Mouse (Mus musculus): ENCODE measurements around the gene Phf21b. TPM values are rescaled to one million over a fixed set of nuclear protein-coding genes. Genes with fewer than 3 reads are reported as not detected.
A peak's percentile ranks its signal among the peaks of the same experiment; 100 is the strongest.

Phf21b gene
- total and polyA plus RNA-seq, 2 experiments from 2014 or later: 2.7 to 20.0 TPM

DNA sequence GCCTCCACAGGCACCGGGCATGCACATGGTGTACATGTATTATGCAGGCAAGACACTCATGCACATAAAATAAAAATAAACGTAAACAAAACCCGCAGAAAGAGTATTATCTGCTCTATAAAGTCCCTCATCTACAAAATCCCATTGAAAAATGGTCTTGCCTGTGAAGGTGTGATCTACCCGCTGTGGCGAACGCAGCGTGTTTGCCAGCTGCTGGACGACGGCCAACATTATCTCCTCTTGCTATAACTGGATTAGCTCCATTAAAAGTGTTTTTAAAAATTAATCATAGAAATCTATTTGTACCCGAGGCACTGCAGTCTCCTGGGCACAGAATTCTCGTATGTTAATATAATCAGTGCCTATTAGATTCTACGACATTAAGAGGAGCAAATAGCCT is 32.2 kb upstream of the Phf21b start:
- WGBS: 50% methylated on average over 12 of the region's 12 CpGs

DNA sequence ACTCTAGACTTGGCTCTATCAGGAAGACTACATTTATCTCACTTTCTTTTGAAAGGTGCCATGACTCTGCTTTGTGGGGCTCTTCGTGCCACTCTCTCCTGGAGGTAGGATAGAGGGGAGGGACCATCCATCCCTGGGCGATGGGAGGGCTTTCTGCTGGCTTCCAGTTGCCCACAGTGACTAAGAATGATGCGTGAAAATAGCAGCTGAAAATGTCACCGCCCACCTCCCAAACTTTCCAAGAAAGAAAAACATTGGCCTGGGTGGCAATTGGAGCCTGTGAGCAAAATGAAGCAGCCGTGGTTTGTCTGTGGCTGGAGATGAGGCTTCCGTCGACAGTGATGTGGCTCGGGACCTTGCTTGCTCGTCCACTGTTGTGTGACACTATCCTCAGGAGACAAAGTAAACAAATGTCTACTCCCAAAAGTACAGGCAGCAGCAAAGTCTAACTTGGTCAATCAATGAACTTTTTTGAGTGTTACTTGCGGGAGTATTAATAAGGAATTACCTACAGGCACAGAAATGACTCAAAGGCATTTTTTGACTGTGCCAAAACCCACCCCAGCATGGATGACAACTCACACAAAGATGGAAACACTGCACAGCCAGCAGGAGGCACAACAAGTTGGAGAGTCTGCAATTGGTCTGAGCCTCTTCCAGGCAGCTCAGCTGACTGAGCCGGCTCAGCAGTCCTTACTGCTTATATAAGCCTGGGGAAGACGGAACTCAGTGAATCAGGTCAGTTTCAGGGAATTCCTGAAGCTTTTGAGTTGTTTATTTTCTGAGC is 21.4 kb upstream of the Phf21b start:
- ATAC-seq (no peak), DNase-seq (no peak)
- H3K36me3 ChIP-seq (ENCODE audit: insufficient read depth): no peaks in the 10 kb centered on the region
- H3K4me3 ChIP-seq (ENCODE audit: low read depth, low read length): no peak overlapping the region
- no peak overlapping the region for H3K9ac ChIP-seq
- no peaks in the 10 kb centered on the region for H3K9me3 ChIP-seq (ENCODE audit: low read length)
- H3K4me1 ChIP-seq (ENCODE audit: insufficient read depth): no peaks in the 10 kb centered on the region
- no peak overlapping the region for H3K4me2 ChIP-seq (ENCODE audit: low read depth)
- no peak overlapping the region for H3K27ac ChIP-seq (ENCODE audit: low read depth, low read length)
- 86% methylated on average over 12 of the region's 12 CpGs for WGBS
- TF ChIP-seq CTCF (IDR thresholded peaks at IDR 0.05; ENCODE audit: low read depth): no peak
- H3K27me3 ChIP-seq (ENCODE audit: insufficient read depth, low read length): no peaks in the 10 kb centered on the region

More for the DNA sequence above, 32.2 kb upstream of the Phf21b start:
- TF ChIP-seq CTCF (IDR thresholded peaks at IDR 0.05; ENCODE audit: low read depth): no peak
- Histone ChIP-seq H3K9me3 (ENCODE audit: low read length) (no peaks in the 10 kb centered on the region), H3K4me3 (ENCODE audit: low read depth, low read length) (no peak overlapping the region), H3K27me3 (ENCODE audit: insufficient read depth, low read length) (no peaks in the 10 kb centered on the region), H3K36me3 (ENCODE audit: insufficient read depth) (no peaks in the 10 kb centered on the region), H3K4me2 (ENCODE audit: low read depth) (no peak overlapping the region), H3K4me1 (ENCODE audit: insufficient read depth) (no peaks in the 10 kb centered on the region), H3K9ac (no peak overlapping the region), H3K27ac (ENCODE audit: low read depth, low read length) (no peak overlapping the region)
- peak; percentile 32 for DNase-seq
- no peak for ATAC-seq

DNA sequence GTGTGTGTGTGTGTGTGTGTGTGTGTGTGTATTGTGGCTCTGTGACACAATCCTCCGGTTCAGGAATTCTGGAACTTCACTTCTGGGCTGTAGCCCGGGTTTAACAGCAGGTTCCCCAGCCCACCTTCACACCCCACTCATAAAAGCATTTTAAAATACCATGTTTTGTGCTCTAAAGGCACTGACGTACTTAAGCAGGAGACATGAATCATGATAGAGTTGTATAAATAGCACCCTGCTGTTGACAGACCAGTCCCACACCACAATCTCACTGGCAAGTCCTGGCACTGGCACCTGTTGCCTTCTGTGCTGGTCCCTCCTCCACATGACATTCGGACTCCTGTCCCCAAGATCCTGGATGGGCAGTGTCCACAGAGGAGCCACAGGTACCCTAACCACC is 18.0 kb upstream of the Phf21b start:
- WGBS: 85% methylated on average over 4 of the region's 4 CpGs
- H3K27ac ChIP-seq (ENCODE audit: low read depth, low read length): no peak overlapping the region
- no peak overlapping the region for H3K4me3 ChIP-seq (ENCODE audit: low read depth, low read length)
- no peak for TF ChIP-seq CTCF (IDR thresholded peaks at IDR 0.05; ENCODE audit: low read depth)
- no peaks in the 10 kb centered on the region for H3K27me3 ChIP-seq (ENCODE audit: insufficient read depth, low read length)
- no peaks in the 10 kb centered on the region for H3K36me3 ChIP-seq (ENCODE audit: insufficient read depth)
- DNase-seq (no peak), ATAC-seq (no peak)
- H3K4me1 ChIP-seq (ENCODE audit: insufficient read depth): no peaks in the 10 kb centered on the region
- no peaks in the 10 kb centered on the region for H3K9me3 ChIP-seq (ENCODE audit: low read length)
- H3K9ac ChIP-seq: no peak overlapping the region
- no peak overlapping the region for H3K4me2 ChIP-seq (ENCODE audit: low read depth)

DNA sequence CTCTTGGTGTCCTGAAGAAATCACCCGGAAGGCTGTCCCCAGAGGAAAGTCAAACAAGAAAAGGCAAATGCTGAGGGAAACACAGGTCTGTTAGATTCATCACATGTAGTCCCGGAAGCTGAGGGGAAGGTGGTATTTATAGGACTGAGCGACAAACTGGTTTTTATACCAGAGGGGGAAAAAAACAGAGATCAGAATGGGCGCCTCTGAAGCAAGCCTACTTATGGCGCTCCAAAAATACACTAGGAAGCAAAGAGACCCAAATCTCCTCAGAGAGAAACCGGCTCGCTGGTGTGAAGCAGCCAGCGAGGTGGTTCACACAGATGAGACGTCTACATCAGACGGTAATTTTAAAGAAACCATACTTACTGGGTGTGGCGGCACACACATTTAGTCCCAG is 17.2 kb upstream of the Phf21b start:
- no peak overlapping the region for H3K4me3 ChIP-seq (ENCODE audit: low read depth, low read length)
- 83% methylated on average over 11 of the region's 11 CpGs for WGBS
- no peak overlapping the region for H3K9ac ChIP-seq
- no peak overlapping the region for H3K27ac ChIP-seq (ENCODE audit: low read depth, low read length)
- no peak overlapping the region for H3K4me2 ChIP-seq (ENCODE audit: low read depth)
- H3K36me3 ChIP-seq (ENCODE audit: insufficient read depth): no peaks in the 10 kb centered on the region
- ATAC-seq (no peak), DNase-seq (peak; percentile 8)
- no peaks in the 10 kb centered on the region for H3K4me1 ChIP-seq (ENCODE audit: insufficient read depth)
- H3K9me3 ChIP-seq (ENCODE audit: low read length): no peaks in the 10 kb centered on the region
- no peak for TF ChIP-seq CTCF (IDR thresholded peaks at IDR 0.05; ENCODE audit: low read depth)
- H3K27me3 ChIP-seq (ENCODE audit: insufficient read depth, low read length): no peaks in the 10 kb centered on the region

DNA sequence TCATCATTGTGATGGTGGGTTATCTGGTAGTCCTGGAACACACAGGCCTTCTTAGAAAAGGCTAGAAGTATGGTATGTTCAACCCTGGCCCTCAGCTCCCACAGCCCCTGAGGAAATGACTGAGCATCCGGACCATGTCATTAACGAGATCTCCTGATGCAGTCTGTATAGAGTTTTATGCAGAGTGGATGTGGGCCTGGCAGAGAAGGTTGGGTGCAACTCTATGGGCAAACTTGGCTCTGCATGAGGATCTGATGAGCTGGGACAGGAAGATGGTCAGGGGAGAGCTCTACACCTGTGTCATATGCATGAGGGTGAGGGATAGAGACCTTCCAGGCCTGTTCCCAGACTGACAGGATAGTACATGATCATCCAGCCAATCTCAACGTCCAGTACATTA is 16.0 kb upstream of the Phf21b start:
- H3K9ac ChIP-seq: no peak overlapping the region
- no peak overlapping the region for H3K4me2 ChIP-seq (ENCODE audit: low read depth)
- ATAC-seq (no peak), DNase-seq (no peak)
- no peaks in the 10 kb centered on the region for H3K36me3 ChIP-seq (ENCODE audit: insufficient read depth)
- H3K4me3 ChIP-seq (ENCODE audit: low read depth, low read length): no peak overlapping the region
- H3K4me1 ChIP-seq (ENCODE audit: insufficient read depth): no peaks in the 10 kb centered on the region
- no peak overlapping the region for H3K27ac ChIP-seq (ENCODE audit: low read depth, low read length)
- H3K9me3 ChIP-seq (ENCODE audit: low read length): no peaks in the 10 kb centered on the region
- no peaks in the 10 kb centered on the region for H3K27me3 ChIP-seq (ENCODE audit: insufficient read depth, low read length)
- TF ChIP-seq CTCF (IDR thresholded peaks at IDR 0.05; ENCODE audit: low read depth): no peak
- WGBS: 78% methylated on average over 3 of the region's 3 CpGs

DNA sequence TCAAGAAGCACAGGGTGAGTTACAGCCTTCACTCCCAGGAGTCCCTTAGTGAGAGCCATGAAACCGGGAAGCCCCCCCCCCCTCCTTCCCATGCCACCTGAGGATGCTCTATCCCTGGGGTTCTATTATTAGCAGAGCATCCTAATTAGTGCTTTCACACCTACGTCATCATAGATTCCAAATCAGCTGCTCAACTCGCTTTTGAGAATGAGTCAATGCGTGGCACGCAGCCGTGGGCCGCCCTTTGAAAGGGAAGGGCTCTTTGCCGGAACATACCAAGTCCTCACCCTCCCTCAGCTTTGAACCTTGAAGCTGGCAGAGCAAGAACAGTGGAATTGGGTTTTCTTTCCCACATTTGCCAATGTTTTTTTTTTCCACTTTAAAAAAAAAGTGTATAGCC is 6.1 kb upstream of the Phf21b start:
- no peak overlapping the region for H3K9ac ChIP-seq
- H3K36me3 ChIP-seq (ENCODE audit: insufficient read depth): no peaks in the 10 kb centered on the region
- no peaks in the 10 kb centered on the region for H3K9me3 ChIP-seq (ENCODE audit: low read length)
- no peak overlapping the region for H3K27ac ChIP-seq (ENCODE audit: low read depth, low read length)
- no peaks in the 10 kb centered on the region for H3K27me3 ChIP-seq (ENCODE audit: insufficient read depth, low read length)
- TF ChIP-seq CTCF (IDR thresholded peaks at IDR 0.05; ENCODE audit: low read depth): no peak
- ATAC-seq (no peak), DNase-seq (no peak)
- H3K4me2 ChIP-seq (ENCODE audit: low read depth): no peak overlapping the region
- 68% methylated on average over 8 of the region's 8 CpGs for WGBS
- no peak overlapping the region for H3K4me3 ChIP-seq (ENCODE audit: low read depth, low read length)
- H3K4me1 ChIP-seq (ENCODE audit: insufficient read depth): no peaks in the 10 kb centered on the region

DNA sequence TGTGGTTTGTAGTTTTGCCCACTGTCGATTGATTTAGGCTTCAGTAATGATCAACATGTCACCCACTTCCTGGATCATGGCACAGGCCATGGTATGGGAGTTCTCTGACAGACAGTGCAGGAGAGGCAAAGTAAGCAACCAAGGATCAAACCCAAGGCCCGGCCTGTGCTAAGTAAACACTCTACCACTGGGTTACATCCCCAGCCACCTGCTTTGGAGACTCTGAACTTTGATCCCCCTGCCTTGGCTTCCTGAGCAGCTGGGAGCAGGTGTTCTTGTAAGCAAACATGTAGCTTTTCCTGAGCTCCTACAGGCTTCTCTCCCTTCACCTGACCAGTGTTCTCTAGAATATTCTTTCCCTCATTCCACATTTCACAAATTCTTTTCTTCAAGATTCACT is 1.8 kb upstream of the Phf21b start:
- Histone ChIP-seq H3K9ac (no peak overlapping the region), H3K27ac (ENCODE audit: low read depth, low read length) (no peak overlapping the region), H3K9me3 (ENCODE audit: low read length) (no peaks in the 10 kb centered on the region), H3K4me3 (ENCODE audit: low read depth, low read length) (no peak overlapping the region), H3K27me3 (ENCODE audit: insufficient read depth, low read length) (no peaks in the 10 kb centered on the region), H3K4me1 (ENCODE audit: insufficient read depth) (0 out of 2 replicates have a peak, but pooled peaks cover 3% of the 10 kb centered on the region), H3K36me3 (ENCODE audit: insufficient read depth) (no peaks in the 10 kb centered on the region), H3K4me2 (ENCODE audit: low read depth) (no peak overlapping the region)
- ATAC-seq (no peak), DNase-seq (no peak)
- TF ChIP-seq CTCF (IDR thresholded peaks at IDR 0.05; ENCODE audit: low read depth): no peak
- 89% methylated on average over 2 of the region's 2 CpGs for WGBS

Data from forebrain, postnatal 0 days (tissue).